Mouse (Mus musculus) embryonic fibroblast, embryonic 13.5 days (primary cell): ENCODE data around the gene Aco2.

Source experiments
- CTCF ChIP-seq: IDR thresholded peaks from 2 replicates; pipeline ENCODE4 v1.5.1; 2011; ENCODE audit warnings: mild to moderate bottlenecking, control low read depth, low read length, moderate library complexity, borderline replicate concordance; ENCODE audit not compliant: insufficient read depth
- POLR2A ChIP-seq: IDR thresholded peaks from 2 replicates; pipeline ENCODE4 v1.6.1; 2011; ENCODE audit warnings: low read depth, mild to moderate bottlenecking, control low read depth, low read length, moderate library complexity

- TF ChIP-seq CTCF, result no peak
- no peak for TF ChIP-seq POLR2A
Observed at GRCm38 (mm10) chr15:81886795-81887550, 14.9 kb downstream of the Aco2 start.
